Mouse (Mus musculus) limb, embryonic 11.5 days (tissue): ENCODE results near the gene Fgf12. TPM values are rescaled to one million over a fixed set of nuclear protein-coding genes. Genes with fewer than 3 reads are reported as not detected.

Experiments
- ATAC-seq: fragments of 200-750 bp; cut with Nextera tagmentation; 2 replicates; pipeline ENCODE4 v1.8.0; 2017; ENCODE audit warnings: low read depth; ENCODE audit not compliant: insufficient number of reproducible peaks, low FRiP score, low TSS enrichment
- DNase-seq: peaks from one replicate; pipeline ENCODE4 v3.0.0-alpha.2; 2015; ENCODE audit warnings: low spot score
- H3K27ac ChIP-seq: fragments of 300-500 bp; sonication (generic); replicated peaks from 2 replicates; pipeline ENCODE4 v1.5.1; 2014; ENCODE audit warnings: low read depth, mild to moderate bottlenecking, low read length
- H3K27me3 ChIP-seq: fragments of 300-500 bp; sonication (generic); 2 replicates; pipeline ENCODE4 v1.6.1; 2014; ENCODE audit warnings: mild to moderate bottlenecking, low read length, mixed read lengths; ENCODE audit not compliant: control insufficient read depth, insufficient read depth
- H3K36me3 ChIP-seq: fragments of 300-500 bp; sonication (generic); 2 replicates; pipeline ENCODE4 v1.6.1; 2014; ENCODE audit warnings: mild to moderate bottlenecking, low read length, moderate library complexity, mixed read lengths; ENCODE audit not compliant: control insufficient read depth, insufficient read depth
- H3K4me1 ChIP-seq: fragments of 300-500 bp; sonication (generic); 2 replicates; pipeline ENCODE4 v1.6.1; 2014; ENCODE audit warnings: low read length, mixed read lengths; ENCODE audit not compliant: control insufficient read depth, insufficient read depth
- H3K4me2 ChIP-seq: fragments of 300-500 bp; sonication (generic); 2 replicates; pipeline ENCODE4 v1.6.1; 2014; ENCODE audit warnings: low read depth, mild to moderate bottlenecking, moderate library complexity; ENCODE audit not compliant: severe bottlenecking
- H3K4me3 ChIP-seq: fragments of 300-500 bp; sonication (generic); 2 replicates; pipeline ENCODE4 v1.5.1; 2014; ENCODE audit warnings: low read depth, low read length
- H3K9ac ChIP-seq: fragments of 300-500 bp; sonication (generic); 2 replicates; pipeline ENCODE4 v1.6.1; 2014; ENCODE audit warnings: mild to moderate bottlenecking, low read length
- H3K9me3 ChIP-seq: fragments of 300-500 bp; sonication (generic); 2 replicates; pipeline ENCODE4 v1.6.1; 2016; ENCODE audit warnings: low read length; ENCODE audit not compliant: control insufficient read depth
- WGBS: fragments of 180-500 bp; shearing (Covaris S2); extraction: QIAGEN DNeasy Blood & Tissue Kit; methylation state at CpG from one replicate; pipeline ENCODE4 v1.1.7; 2014; 5-methylcytosine and 5-hydroxymethylcytosine counted together
- polyA plus RNA-seq: library from polyadenylated mRNA; unstranded; fragments of >200 nt; fragmentation: Nextera tagmentation; extraction: Ambion mirVana; gene quantifications from 2 replicates; pipeline ENCODE4 v1.2.1, GENCODE M21; 2014

Gene Fgf12
- polyA plus RNA-seq, 1 experiment from 2014 or later, result 1.0 TPM

DNA sequence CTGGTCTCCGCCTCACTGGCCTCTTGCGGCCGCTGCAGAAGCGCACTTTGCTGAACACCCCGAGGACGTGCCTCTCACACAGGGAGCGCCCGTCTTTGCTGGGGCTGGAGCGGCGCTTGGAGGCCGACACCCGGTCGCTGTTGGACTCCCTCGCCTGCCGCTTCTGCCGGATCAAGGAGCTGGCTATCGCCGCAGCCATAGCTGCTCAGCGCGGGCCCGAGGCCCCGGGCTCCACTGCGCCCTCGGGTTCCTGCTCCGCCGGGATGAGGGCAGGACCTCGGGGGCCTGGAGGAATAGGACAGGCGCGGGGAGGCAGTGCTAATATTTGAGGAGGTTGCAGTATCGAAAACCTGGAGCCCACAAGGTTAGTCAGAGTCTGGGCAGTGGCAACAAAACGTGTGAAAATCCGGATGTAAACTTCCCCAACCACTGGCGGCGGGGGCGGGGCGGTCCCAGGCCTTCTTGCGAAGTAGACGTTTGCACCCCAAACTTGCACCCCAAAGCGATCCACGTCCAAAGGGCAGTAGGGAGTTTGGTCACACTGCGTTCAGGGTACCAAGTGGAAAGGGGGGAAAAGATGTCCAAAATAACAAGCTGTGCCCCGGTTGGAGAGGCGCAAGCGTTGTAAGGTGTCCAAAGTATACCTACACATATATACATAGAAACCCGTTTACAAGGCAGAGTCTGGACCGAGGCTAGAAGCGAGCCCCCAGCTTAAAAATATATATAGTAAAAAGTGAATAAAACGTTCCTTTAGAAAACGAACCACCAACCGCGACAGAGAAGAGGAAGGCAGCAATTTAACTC is 307.7 kb downstream of the Fgf12 start:
- Histone ChIP-seq H3K27me3 (peaks cover 37% of the 10 kb centered on the region), H3K4me1 (no peaks in the 10 kb centered on the region), H3K9ac (no peak overlapping the region), H3K4me2 (peak overlapping the region; percentile 97), H3K36me3 (no peaks in the 10 kb centered on the region), H3K9me3 (no peaks in the 10 kb centered on the region), H3K4me3 (peak overlapping the region; percentile 63), H3K27ac (no peak overlapping the region)
- DNase-seq, result peak; percentile 60
- WGBS, result under 1% methylated on average over 51 of the region's 51 CpGs
- no peak for ATAC-seq

- ATAC-seq, result no peak
- Histone ChIP-seq H3K9ac (no peak overlapping the region), H3K27me3 (no peaks in the 10 kb centered on the region), H3K4me2 (no peak overlapping the region), H3K4me1 (no peaks in the 10 kb centered on the region), H3K4me3 (no peak overlapping the region), H3K27ac (no peak overlapping the region), H3K36me3 (no peaks in the 10 kb centered on the region), H3K9me3 (no peaks in the 10 kb centered on the region)
- no peak for DNase-seq
- 73% methylated on average over 1 of the region's 1 CpGs for WGBS
Observed at GRCm38 (mm10) chr16:28421617-28422016, 331.3 kb downstream of the Fgf12 start.

DNA sequence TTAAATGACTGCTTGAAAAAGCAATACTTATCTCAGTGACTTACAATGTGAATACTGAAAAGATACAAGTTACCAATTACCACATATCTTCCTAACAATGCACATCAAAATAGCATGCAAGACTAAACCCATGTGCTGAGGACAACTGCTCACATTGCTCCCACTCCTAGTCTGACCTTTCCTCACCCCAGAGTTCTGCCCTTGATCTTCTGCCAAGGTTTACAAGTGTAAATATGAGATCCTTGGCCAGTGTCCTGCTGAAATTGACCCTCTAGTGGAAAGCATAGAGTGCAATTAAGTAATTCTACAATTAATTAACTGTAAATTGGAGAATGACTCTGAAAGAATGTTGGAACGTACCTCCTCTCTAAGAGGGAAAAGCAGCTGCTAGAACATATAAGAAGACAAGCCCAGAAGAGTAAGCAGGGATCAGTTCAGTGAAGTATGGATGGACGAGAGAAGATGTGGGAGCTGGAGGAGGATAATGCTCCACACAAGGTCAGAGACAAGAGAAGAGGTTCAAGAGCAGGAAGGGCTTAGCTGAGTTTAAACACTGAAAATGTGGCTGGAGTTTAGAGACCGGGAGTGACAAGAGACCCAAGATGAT is 333.1 kb downstream of the Fgf12 start:
- 77% methylated on average over 3 of the region's 3 CpGs for WGBS
- no peak for ATAC-seq

DNA sequence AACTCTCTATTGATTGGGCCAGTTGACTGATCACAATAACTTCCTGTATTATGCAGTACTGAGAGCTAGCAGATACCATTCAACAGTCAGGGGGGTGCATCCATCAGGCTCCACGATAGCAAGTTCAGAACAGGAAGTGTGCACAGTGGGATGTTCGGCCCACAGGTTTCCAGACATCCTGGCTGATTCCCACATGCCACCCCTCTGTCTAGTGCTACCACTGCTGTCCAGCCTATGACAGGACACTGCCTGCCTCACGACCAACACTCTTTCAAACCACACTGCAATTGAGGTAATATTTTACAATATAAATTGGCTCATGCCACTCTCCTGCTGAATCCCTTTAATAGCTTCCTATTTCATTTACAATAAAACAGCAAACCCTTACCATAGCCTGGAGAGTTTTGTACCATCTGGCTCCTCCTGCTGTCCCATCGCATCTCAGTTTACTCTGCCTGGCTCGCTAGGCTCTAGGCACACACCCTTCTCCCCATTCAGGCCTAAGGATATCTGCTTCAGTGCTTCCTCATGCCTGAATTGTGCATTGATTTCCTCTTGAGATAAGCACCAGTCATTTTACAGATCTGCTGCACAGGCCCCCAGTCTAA is 341.6 kb downstream of the Fgf12 start:
- no peak for DNase-seq
- H3K27ac ChIP-seq, result no peak overlapping the region
- H3K27me3 ChIP-seq, result no peaks in the 10 kb centered on the region
- H3K4me3 ChIP-seq, result no peak overlapping the region
- WGBS, result 75% methylated on average over 5 of the region's 5 CpGs
- H3K4me2 ChIP-seq, result no peak overlapping the region
- no peak overlapping the region for H3K9ac ChIP-seq
- no peak for ATAC-seq
- H3K4me1 ChIP-seq, result no peaks in the 10 kb centered on the region
- H3K36me3 ChIP-seq, result no peaks in the 10 kb centered on the region
- H3K9me3 ChIP-seq, result no peaks in the 10 kb centered on the region

More for the DNA sequence above, 333.1 kb downstream of the Fgf12 start:
- no peaks in the 10 kb centered on the region for H3K4me1 ChIP-seq
- H3K36me3 ChIP-seq, result no peaks in the 10 kb centered on the region
- H3K4me3 ChIP-seq, result no peak overlapping the region
- no peaks in the 10 kb centered on the region for H3K9me3 ChIP-seq
- no peak overlapping the region for H3K9ac ChIP-seq
- H3K27me3 ChIP-seq, result no peaks in the 10 kb centered on the region
- H3K27ac ChIP-seq, result no peak overlapping the region
- DNase-seq, result no peak
- no peak overlapping the region for H3K4me2 ChIP-seq

DNA sequence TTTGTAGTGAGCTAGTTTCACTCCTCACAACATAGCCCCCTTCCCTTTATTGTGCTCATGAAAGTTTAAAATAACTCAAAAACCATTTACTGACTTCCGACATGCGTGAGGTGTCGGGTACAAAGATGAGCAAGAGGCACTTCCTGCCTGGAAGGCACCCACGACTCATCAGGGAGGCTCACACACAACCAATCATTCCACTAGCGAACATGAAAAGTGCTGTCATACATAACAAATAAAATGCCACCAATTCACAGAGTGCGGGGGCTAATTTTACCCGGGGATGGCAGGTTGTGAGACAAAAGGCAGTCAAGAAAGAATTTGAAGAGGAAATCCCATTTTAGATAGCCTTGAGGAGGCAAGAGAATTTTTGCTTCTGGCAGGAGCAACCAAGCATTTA is 344.6 kb downstream of the Fgf12 start:
- ATAC-seq (no peak), DNase-seq (no peak)
- Histone ChIP-seq H3K9me3 (no peaks in the 10 kb centered on the region), H3K27ac (no peak overlapping the region), H3K4me3 (no peak overlapping the region), H3K36me3 (no peaks in the 10 kb centered on the region), H3K27me3 (no peaks in the 10 kb centered on the region), H3K4me1 (no peaks in the 10 kb centered on the region), H3K4me2 (no peak overlapping the region), H3K9ac (no peak overlapping the region)
- WGBS, result 84% methylated on average over 7 of the region's 7 CpGs

DNA sequence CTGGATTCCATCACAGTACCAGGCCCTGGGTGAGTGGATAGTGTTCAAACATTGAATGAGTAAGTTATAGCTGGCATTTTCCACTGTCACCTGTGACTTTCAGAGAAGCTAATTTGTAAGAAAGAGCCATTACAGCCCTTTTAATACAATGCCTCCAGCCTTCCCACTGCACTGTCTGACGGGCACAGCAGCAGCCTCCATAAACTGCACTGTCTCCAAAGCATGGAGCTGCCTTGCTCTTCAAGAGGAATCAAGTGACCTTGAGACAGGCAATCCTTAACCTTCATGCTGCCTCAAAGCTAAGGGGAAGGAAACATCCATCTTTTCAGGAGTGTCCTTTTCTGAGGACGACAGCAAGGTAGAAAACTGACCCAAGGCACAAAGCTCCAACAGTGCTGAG is 345.0 kb downstream of the Fgf12 start:
- H3K36me3 ChIP-seq, result no peaks in the 10 kb centered on the region
- H3K4me3 ChIP-seq, result no peak overlapping the region
- no peaks in the 10 kb centered on the region for H3K9me3 ChIP-seq
- no peak overlapping the region for H3K27ac ChIP-seq
- H3K4me1 ChIP-seq, result no peaks in the 10 kb centered on the region
- H3K27me3 ChIP-seq, result no peaks in the 10 kb centered on the region
- H3K4me2 ChIP-seq, result no peak overlapping the region
- 52% methylated on average over 2 of the region's 2 CpGs for WGBS
- no peak overlapping the region for H3K9ac ChIP-seq
- ATAC-seq (no peak), DNase-seq (no peak)

GRCm38 (mm10) chr16:28404156-28404555 is 348.7 kb downstream of the Fgf12 start:
- ATAC-seq, result no peak
- Histone ChIP-seq H3K27ac (no peak overlapping the region), H3K36me3 (no peaks in the 10 kb centered on the region), H3K27me3 (no peaks in the 10 kb centered on the region), H3K9ac (no peak overlapping the region), H3K9me3 (no peaks in the 10 kb centered on the region), H3K4me2 (no peak overlapping the region), H3K4me1 (no peaks in the 10 kb centered on the region), H3K4me3 (no peak overlapping the region)
- WGBS, result 89% methylated on average over 1 of the region's 1 CpGs
- DNase-seq, result no peak

GRCm38 (mm10) chr16:28402701-28403100 is 350.2 kb downstream of the Fgf12 start:
- DNase-seq, result no peak
- no peaks in the 10 kb centered on the region for H3K4me1 ChIP-seq
- H3K27me3 ChIP-seq, result no peaks in the 10 kb centered on the region
- whole genome bisulfite sequencing, result 79% methylated on average over 4 of the region's 4 CpGs
- no peak overlapping the region for H3K4me3 ChIP-seq
- H3K4me2 ChIP-seq, result no peak overlapping the region
- H3K9ac ChIP-seq, result no peak overlapping the region
- no peak for ATAC-seq
- no peak overlapping the region for H3K27ac ChIP-seq
- H3K36me3 ChIP-seq, result no peaks in the 10 kb centered on the region
- no peaks in the 10 kb centered on the region for H3K9me3 ChIP-seq
